Mouse (Mus musculus): ENCODE data around the gene Tmem121b. TPM values are rescaled to one million over a fixed set of nuclear protein-coding genes. Genes with fewer than 3 reads are reported as not detected.

Tmem121b gene
- 0.85 and 0.92 TPM in 2 replicates for polyA plus RNA-seq (2014; fragmentation: Nextera tagmentation; extraction: Ambion mirVana)

DNA sequence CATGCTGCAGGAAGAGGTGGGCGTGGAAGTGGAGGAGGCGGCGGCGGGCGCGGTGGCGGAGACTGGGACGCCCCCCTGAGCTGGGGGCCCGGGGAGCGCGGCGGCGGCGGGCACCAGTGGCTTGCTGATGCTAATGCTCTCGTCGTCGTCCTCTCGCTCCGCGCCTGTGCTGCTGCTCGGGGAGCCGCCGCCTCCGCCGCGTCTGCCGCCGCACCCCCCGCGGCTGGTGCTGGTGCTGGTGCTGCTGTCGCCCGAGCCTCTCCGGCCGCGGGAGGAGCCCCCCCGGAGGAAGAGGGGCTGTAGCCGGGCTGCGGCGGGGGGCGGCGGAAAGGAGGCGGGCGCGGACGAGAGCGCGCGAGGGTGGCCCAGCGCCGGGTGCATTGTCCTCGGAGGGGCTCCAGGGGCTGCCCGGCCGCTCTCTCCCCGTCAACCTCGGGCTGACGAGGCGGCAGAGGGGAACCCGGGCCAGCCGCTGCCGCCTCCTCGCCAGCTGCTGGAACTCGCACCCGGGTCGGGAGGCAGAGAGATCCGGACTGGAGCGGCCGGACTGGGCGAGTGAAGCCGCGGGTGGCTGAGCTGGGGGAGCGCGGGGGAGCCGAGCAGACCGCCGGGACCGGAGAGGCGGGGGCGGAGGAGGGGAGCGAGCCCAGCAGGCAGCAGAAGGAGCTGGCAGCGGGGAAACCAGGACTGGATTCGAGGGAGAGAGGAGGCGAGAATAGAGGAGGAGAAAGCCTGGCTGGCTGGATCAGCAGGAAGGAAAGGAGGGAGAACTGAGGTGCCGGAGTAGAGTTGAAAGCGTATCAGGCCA lies at the start of gene Tmem121b:
Gene Tmem121b, minus strand, starts transcription at position 434 of the 808 bp plus-strand sequence.
- Histone ChIP-seq H3K9me3 (ENCODE audit: control insufficient read depth, low read length) (no peaks in the 10 kb centered on the region), H3K27me3 (ENCODE audit: control insufficient read depth, insufficient read depth, low read length) (peaks cover 20% of the 10 kb centered on the region), H3K36me3 (ENCODE audit: control insufficient read depth, insufficient read depth, low read length) (no peaks in the 10 kb centered on the region), H3K4me2 (ENCODE audit: low read depth) (peak within 1 kb of the TSS; percentile 89), H3K27ac (ENCODE audit: low read depth, low read length) (peak within 1 kb of the TSS; percentile 81), H3K4me3 (ENCODE audit: low read depth, low read length) (peak within 1 kb of the TSS; percentile 70), H3K9ac (ENCODE audit: low read length) (peak within 1 kb of the TSS; percentile 82), H3K4me1 (ENCODE audit: control insufficient read depth, insufficient read depth, low read length) (peaks cover 13% of the 10 kb centered on the region)
- under 1% methylated on average over 64 of the region's 84 CpGs for WGBS
- ATAC-seq (ENCODE audit: insufficient read depth, low FRiP score, low TSS enrichment) (peak; percentile 84), DNase-seq (ENCODE audit: low spot score) (peak; percentile 90)

DNA sequence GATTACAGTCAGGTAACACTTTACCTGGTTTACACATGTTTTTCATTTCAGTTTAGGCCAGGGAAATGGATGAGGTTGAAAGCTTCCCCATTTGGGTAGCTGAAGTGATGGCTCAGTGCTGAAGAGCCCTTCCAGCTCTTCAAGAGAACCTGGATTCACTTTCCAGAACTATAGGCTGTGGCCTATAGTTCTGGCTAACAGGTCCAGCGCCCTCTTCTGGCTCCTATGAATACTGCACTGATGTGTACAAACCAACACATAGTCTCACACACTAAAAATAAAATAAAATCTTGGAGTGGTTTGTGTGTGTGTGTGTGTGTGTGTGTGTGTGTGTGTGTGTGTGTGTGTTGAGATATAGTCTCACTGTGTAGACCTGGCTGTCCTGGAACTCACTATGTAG lies 48.5 kb upstream of the Tmem121b start:
- WGBS, result 12% methylated on average over 1 of the region's 1 CpGs
- H3K4me3 ChIP-seq (ENCODE audit: low read depth, low read length), result no peak overlapping the region
- H3K27me3 ChIP-seq (ENCODE audit: control insufficient read depth, insufficient read depth, low read length), result no peaks in the 10 kb centered on the region
- H3K36me3 ChIP-seq (ENCODE audit: control insufficient read depth, insufficient read depth, low read length), result no peaks in the 10 kb centered on the region
- no peak overlapping the region for H3K27ac ChIP-seq (ENCODE audit: low read depth, low read length)
- no peak overlapping the region for H3K9ac ChIP-seq (ENCODE audit: low read length)
- H3K4me1 ChIP-seq (ENCODE audit: control insufficient read depth, insufficient read depth, low read length), result peaks cover 8% of the 10 kb centered on the region
- H3K9me3 ChIP-seq (ENCODE audit: control insufficient read depth, low read length), result no peaks in the 10 kb centered on the region
- H3K4me2 ChIP-seq (ENCODE audit: low read depth), result no peak overlapping the region
- ATAC-seq (ENCODE audit: insufficient read depth, low FRiP score, low TSS enrichment), result no peak
- no peak for DNase-seq (ENCODE audit: low spot score)

DNA sequence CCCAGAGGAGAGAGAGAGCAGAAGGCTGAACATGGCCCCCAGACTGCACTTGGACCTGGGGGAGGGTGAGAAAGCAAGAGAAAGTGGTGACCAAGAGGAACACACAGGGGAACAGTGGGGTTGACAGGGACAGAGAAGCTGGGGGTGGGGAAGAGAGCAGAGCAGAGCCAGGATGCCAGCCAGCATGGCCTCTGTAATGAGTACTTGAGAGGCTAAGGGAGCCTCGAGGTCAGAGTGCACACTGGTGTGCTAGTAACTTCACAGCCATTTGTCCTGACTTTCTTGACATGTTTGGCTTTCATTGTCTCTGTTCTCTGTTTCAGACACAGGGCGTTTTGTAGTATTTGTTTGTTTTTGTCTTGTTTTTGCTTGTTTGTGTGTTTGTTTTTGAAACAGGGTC lies 47.8 kb upstream of the Tmem121b start:
- WGBS, result 36% methylated on average over 2 of the region's 2 CpGs
- ATAC-seq (ENCODE audit: insufficient read depth, low FRiP score, low TSS enrichment), result no peak

DNA sequence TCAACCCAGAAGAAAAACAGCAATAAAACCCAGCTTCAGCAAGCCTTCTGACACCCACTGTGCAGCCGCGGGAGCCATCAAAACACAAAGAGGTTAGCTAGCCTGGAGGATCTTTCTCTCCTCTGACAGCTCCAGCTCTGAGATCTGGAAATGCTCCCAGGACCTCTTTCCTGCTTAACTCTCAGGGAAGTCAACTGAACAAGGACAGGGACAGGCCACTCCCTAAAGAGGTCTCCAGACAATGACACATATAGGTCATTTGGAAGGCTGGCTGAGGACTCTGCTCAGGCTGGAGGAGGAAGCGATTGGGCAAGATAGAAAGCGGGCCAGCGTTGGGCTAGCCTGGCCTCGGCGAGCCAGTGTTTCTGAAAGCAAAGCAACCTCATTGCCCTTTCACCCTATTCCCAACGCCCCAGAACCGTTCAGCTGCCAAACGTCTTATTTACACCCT lies 46.2 kb upstream of the Tmem121b start:
- H3K9ac ChIP-seq (ENCODE audit: low read length), result peak overlapping the region; percentile 42

More for the DNA sequence above, 47.8 kb upstream of the Tmem121b start:
- no peaks in the 10 kb centered on the region for H3K27me3 ChIP-seq (ENCODE audit: control insufficient read depth, insufficient read depth, low read length)
- no peaks in the 10 kb centered on the region for H3K9me3 ChIP-seq (ENCODE audit: control insufficient read depth, low read length)
- H3K36me3 ChIP-seq (ENCODE audit: control insufficient read depth, insufficient read depth, low read length), result no peaks in the 10 kb centered on the region
- no peak overlapping the region for H3K27ac ChIP-seq (ENCODE audit: low read depth, low read length)
- H3K9ac ChIP-seq (ENCODE audit: low read length), result no peak overlapping the region
- DNase-seq (ENCODE audit: low spot score), result no peak
- H3K4me2 ChIP-seq (ENCODE audit: low read depth), result no peak overlapping the region
- H3K4me1 ChIP-seq (ENCODE audit: control insufficient read depth, insufficient read depth, low read length), result peaks cover 8% of the 10 kb centered on the region
- H3K4me3 ChIP-seq (ENCODE audit: low read depth, low read length), result no peak overlapping the region

DNA sequence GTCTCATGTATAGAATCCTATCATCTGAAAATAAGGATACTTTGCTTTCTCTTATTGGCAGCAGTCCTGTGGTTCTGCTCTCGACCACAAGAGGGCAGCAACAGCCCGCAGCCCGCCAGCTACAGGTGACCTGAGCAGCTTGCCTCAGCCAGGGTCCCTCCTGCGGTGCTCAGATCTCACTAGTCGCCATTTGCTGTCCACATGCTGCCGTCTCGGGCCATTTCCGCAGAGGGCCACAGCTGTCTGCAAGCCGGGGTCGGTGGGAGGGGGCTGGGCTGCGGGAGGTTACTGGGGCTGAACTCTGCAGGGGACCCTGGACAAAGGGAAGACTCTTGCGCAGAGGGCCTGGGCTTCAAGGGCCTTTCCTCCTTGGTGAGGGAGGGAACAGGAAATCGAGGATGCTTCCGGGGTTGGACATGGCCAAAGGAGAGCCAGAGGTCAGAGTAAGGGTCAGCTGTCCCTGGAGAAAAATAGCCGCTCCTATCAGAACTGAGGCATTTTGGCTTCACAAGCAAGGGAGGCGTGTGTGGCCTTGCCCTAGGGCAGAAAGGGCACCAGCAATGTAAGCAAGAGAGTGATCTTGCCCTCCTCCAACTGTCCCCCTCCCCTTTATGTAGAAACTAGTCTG lies 45.6 kb upstream of the Tmem121b start:
- Histone ChIP-seq H3K9me3 (ENCODE audit: control insufficient read depth, low read length) (no peaks in the 10 kb centered on the region), H3K4me3 (ENCODE audit: low read depth, low read length) (peak overlapping the region; percentile 13; the same call in 1 of the 2 replicates), H3K9ac (ENCODE audit: low read length) (peak overlapping the region; percentile 42), H3K4me1 (ENCODE audit: control insufficient read depth, insufficient read depth, low read length) (peaks cover 8% of the 10 kb centered on the region), H3K36me3 (ENCODE audit: control insufficient read depth, insufficient read depth, low read length) (no peaks in the 10 kb centered on the region), H3K4me2 (ENCODE audit: low read depth) (peak overlapping the region; percentile 42), H3K27ac (ENCODE audit: low read depth, low read length) (peak overlapping the region; percentile 75), H3K27me3 (ENCODE audit: control insufficient read depth, insufficient read depth, low read length) (no peaks in the 10 kb centered on the region)
- WGBS, result 2% methylated on average over 16 of the region's 16 CpGs
- ATAC-seq (ENCODE audit: insufficient read depth, low FRiP score, low TSS enrichment) (peak; percentile 95), DNase-seq (ENCODE audit: low spot score) (peak; percentile 90)

More for the DNA sequence above, 46.2 kb upstream of the Tmem121b start:
- Histone ChIP-seq H3K9me3 (ENCODE audit: control insufficient read depth, low read length) (no peaks in the 10 kb centered on the region), H3K4me3 (ENCODE audit: low read depth, low read length) (no peak overlapping the region), H3K36me3 (ENCODE audit: control insufficient read depth, insufficient read depth, low read length) (no peaks in the 10 kb centered on the region), H3K27me3 (ENCODE audit: control insufficient read depth, insufficient read depth, low read length) (no peaks in the 10 kb centered on the region), H3K27ac (ENCODE audit: low read depth, low read length) (peak overlapping the region; percentile 75), H3K4me2 (ENCODE audit: low read depth) (peak overlapping the region; percentile 42), H3K4me1 (ENCODE audit: control insufficient read depth, insufficient read depth, low read length) (peaks cover 8% of the 10 kb centered on the region)
- WGBS, result 26% methylated on average over 10 of the region's 10 CpGs
- ATAC-seq (ENCODE audit: insufficient read depth, low FRiP score, low TSS enrichment) (0 out of 2 replicates have a peak, but pooled peaks have one; percentile 38), DNase-seq (ENCODE audit: low spot score) (no peak)

DNA sequence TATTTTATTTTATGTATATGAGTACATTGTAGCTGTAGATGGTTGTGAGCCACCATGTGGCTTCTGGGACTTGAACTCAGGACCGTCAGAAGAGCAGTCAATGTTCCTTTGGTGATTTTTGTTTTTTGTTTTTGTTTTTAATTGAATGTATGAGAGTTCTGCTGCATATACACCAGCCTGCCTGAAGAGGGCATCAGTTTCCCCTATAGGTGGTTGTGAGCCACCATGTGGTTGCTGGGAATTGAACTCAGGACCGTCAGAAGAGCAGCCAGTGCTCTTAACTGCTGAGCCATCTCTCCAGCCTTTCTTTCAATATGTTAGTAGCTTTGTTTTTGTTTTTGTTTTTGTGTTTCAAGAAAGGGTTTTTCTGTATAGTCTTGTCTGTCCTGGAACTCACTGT lies 42.7 kb upstream of the Tmem121b start:
- Histone ChIP-seq H3K36me3 (ENCODE audit: control insufficient read depth, insufficient read depth, low read length) (no peaks in the 10 kb centered on the region), H3K9me3 (ENCODE audit: control insufficient read depth, low read length) (no peaks in the 10 kb centered on the region), H3K27me3 (ENCODE audit: control insufficient read depth, insufficient read depth, low read length) (no peaks in the 10 kb centered on the region), H3K4me2 (ENCODE audit: low read depth) (no peak overlapping the region), H3K4me3 (ENCODE audit: low read depth, low read length) (no peak overlapping the region), H3K4me1 (ENCODE audit: control insufficient read depth, insufficient read depth, low read length) (peaks cover 8% of the 10 kb centered on the region), H3K9ac (ENCODE audit: low read length) (no peak overlapping the region), H3K27ac (ENCODE audit: low read depth, low read length) (no peak overlapping the region)
- DNase-seq (ENCODE audit: low spot score) (no peak), ATAC-seq (ENCODE audit: insufficient read depth, low FRiP score, low TSS enrichment) (no peak)
- 85% methylated on average over 2 of the region's 2 CpGs for WGBS

DNA sequence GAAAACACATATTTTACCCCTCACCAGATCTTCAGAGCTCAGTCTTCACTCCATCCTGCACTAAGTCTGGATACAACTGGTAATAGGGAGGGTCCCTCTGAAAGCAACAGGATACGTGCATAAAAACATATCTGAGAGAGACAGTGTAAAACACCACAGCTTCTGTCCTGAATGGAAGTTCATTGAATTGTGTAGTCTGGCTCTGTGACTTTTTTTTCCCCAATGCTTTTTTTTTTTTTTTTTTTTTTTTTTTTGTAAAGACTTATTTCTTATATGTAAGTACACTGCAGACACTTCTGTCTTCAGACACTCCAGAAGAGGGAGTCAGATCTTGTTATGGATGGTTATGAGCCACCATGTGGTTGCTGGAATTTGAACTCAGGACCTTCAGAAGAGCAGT lies 39.0 kb upstream of the Tmem121b start:
- H3K9me3 ChIP-seq (ENCODE audit: control insufficient read depth, low read length), result no peaks in the 10 kb centered on the region
- no peak overlapping the region for H3K4me3 ChIP-seq (ENCODE audit: low read depth, low read length)
- DNase-seq (ENCODE audit: low spot score) (no peak), ATAC-seq (ENCODE audit: insufficient read depth, low FRiP score, low TSS enrichment) (no peak)
- H3K36me3 ChIP-seq (ENCODE audit: control insufficient read depth, insufficient read depth, low read length), result no peaks in the 10 kb centered on the region
- H3K9ac ChIP-seq (ENCODE audit: low read length), result no peak overlapping the region
- H3K27ac ChIP-seq (ENCODE audit: low read depth, low read length), result no peak overlapping the region
- WGBS, result 81% methylated on average over 1 of the region's 1 CpGs
- H3K4me1 ChIP-seq (ENCODE audit: control insufficient read depth, insufficient read depth, low read length), result peaks cover 3% of the 10 kb centered on the region; the same call in 1 of the 2 replicates
- H3K4me2 ChIP-seq (ENCODE audit: low read depth), result no peak overlapping the region
- H3K27me3 ChIP-seq (ENCODE audit: control insufficient read depth, insufficient read depth, low read length), result no peaks in the 10 kb centered on the region

DNA sequence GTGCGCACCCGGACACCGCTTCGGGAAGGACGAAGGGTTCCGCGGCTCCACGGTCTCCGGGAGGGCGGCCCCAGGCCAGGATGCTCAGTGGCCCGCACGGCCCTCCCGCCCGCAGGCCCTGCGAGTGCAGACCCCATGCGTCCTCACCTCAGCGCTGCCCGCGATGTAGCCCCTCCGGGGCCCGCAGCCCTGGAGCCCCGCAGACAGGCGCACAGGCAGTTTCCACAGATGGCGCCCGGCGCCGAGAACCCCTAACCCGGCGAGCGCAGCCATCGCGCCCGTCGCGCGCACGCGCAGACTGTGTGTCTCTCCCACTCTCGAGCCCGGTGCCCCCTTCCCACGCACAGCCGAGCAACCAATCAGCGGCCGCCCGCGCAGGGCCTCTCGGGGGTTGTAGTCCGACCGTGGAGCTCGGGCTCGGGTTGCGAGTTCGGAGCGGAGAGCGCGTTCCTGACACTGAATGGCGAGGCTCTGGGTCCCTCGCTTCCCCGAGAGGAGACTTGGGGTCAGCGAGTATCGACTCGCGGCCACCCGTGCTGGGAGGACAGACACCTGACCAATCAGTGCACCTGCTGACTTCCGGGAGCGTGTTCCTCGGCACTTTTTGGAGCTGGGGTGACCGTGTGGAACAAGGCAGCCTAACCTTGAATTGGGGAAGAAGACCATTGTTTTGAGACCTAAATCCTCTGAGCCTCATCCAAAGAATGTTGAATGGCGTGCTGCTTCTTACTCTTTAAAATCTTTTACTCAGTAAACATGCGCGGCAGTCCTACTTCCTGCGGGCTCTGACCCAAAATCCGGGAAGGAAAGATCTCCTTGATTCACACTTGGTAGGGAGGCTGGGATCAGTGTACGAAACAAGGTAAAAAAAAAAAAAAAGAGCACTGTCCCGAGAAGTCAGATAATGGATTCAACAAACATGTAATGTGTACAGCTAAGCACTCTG lies 37.7 kb upstream of the Tmem121b start, which contains the start of gene Hdhd5:
Gene Hdhd5, minus strand, starts transcription at position 300 of the 946 bp plus-strand sequence.
- peaks cover 3% of the 10 kb centered on the region; the same call in 1 of the 2 replicates for H3K4me1 ChIP-seq (ENCODE audit: control insufficient read depth, insufficient read depth, low read length)
- no peaks in the 10 kb centered on the region for H3K27me3 ChIP-seq (ENCODE audit: control insufficient read depth, insufficient read depth, low read length)
- H3K36me3 ChIP-seq (ENCODE audit: control insufficient read depth, insufficient read depth, low read length), result no peaks in the 10 kb centered on the region
- ATAC-seq (ENCODE audit: insufficient read depth, low FRiP score, low TSS enrichment) (peak; percentile 98), DNase-seq (ENCODE audit: low spot score) (peak; percentile 96)
- under 1% methylated on average over 75 of the region's 75 CpGs for WGBS
- no peaks in the 10 kb centered on the region for H3K9me3 ChIP-seq (ENCODE audit: control insufficient read depth, low read length)
- H3K4me3 ChIP-seq (ENCODE audit: low read depth, low read length), result peak within 1 kb of the TSS; percentile 72
- peak within 1 kb of the TSS; percentile 45 for H3K4me2 ChIP-seq (ENCODE audit: low read depth)
- H3K9ac ChIP-seq (ENCODE audit: low read length), result peak within 1 kb of the TSS; percentile 82
- no peak within 1 kb of the TSS for H3K27ac ChIP-seq (ENCODE audit: low read depth, low read length)

Data from neural tube, embryonic 11.5 days (tissue).